Mouse (Mus musculus): Measurements from ENCODE around the gene Cmpk2.
"Not testable (repeated sequence)": the region's sequence is repeated elsewhere in the genome, so short reads cannot be mapped to it uniquely, and the experiment has no call there.

Gene Cmpk2

DNA sequence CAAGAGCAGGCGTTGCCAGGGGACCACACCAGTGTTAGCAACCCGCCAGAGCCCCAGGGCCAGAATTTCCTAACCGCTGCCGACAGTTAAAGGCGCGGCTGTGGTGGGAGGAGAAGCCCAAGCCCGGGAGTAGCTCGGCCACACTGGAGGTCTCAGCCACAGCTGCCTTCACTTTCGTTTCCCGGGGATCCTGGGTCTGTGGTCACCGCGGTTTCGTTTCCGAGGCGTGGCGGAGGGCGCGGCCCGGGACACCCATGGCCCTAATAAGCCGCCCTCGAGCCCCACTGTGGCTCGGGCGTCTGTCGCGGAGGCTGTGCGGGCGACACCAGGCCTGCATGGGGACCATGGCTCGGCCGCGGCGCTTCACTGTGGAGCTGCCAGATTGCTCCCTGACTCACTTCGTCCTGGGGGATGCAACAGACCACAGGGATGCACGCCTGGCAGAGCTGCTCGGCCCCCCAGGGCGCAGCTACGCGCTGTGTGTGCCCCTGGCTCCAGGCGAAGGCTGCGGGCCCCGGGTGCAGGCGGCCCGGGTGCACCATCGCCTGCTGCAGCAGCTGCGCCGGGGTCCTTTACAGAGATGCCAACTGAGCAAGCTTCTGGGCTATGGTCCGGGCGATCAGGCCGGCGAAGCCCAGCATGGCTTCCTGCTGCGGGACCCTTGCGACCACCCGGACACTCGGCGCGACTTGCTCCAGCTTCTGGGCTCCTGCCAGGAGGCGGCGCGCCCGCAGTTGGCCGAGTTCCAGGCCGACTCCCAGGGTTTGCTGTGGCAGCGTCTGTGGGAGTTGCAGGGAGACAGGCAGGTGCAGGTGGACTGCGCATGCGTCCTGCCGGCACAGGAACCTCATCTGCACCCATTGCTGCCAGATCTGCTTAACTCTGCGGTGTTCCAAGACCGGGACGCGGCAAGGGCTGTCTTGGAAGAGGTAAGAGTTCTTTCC lies at the start of gene Cmpk2:
Gene Cmpk2, plus strand, starts transcription at position 107 of the 944 bp plus-strand sequence.
- peak; percentile 93 for DNase-seq (ENCODE audit: low spot score in 2 of 2)

DNA sequence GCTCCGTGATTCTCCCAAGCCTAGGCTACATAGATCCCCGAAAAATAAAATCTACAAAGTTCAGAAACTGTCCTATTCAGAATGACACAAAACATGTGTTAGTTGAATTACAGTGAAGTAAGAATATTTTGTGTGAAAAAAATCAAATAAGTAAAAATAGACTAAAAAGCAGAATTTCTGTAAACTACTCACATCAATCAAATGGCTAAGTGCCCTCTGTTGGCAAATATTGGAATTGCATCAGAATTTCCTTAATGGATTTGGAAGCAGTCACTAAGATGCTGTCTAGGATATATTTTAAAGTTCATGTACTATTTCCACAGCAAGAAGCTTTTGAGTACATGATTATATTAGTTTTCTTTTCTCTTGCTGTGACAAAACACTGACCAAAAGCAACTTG lies 44.2 kb upstream of the Cmpk2 start:
- no peak for DNase-seq (ENCODE audit: low spot score in 2 of 2)

DNA sequence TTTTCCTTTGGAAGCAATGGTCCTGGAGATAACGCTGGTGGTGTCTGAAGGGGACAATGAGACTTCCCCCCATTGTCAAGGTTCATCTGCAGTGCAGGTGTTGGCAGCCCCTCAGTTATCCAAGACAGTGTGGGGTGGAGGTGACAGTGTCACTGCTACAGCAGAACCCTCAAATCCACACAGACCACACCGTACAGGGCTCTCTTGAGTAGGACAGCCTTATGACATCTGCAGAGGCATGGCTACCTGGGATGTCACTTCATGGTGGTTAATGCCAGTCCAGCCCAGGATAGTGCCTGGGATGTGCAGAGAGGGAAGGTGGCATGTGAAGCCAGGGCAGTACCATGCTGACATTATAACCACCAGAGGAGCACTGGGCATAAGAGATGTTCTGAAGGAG lies 40.2 kb upstream of the Cmpk2 start:
- not testable (repeated sequence) for DNase-seq (ENCODE audit: low spot score in 2 of 2)

DNA sequence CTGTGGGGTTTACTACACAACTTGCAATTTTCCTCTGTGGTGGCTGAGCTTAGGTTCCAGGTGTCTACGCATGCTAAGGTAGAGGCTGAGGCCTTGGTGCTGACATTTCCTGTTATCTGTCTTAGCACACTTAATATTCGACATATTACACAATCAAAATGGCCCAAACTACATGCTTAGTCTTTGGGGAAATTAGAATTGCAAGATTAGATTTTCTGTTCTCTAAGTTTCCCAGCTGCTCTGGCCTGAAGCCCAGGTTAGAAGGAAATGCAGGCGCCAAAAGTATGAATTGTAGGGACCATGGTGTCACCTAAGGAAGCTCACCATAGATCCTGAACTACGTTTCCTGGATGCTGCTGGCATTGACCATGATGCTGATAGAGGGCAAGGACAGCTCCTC lies 32.7 kb upstream of the Cmpk2 start:
- DNase-seq (ENCODE audit: low spot score in 2 of 2): no peak

DNA sequence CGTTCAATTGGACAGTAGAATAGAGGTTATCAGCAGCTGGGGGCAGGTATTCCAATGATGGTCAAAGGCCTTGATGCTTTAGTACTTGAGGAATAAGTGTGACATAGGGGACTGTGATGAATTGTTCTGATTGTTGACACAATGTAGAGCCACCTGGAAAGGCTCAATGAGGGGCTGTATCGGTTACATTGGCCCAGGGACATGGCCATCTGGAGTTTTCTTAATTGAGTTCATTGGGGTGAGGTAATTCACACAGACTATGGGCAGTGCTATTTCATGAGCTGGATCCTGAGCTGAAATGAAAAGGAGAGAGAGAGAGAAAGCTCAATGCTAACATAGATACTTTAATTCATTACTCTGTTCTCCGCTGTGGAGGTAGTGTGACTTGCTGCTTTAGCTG lies 31.1 kb upstream of the Cmpk2 start:
- DNase-seq (ENCODE audit: low spot score in 2 of 2): no peak

DNA sequence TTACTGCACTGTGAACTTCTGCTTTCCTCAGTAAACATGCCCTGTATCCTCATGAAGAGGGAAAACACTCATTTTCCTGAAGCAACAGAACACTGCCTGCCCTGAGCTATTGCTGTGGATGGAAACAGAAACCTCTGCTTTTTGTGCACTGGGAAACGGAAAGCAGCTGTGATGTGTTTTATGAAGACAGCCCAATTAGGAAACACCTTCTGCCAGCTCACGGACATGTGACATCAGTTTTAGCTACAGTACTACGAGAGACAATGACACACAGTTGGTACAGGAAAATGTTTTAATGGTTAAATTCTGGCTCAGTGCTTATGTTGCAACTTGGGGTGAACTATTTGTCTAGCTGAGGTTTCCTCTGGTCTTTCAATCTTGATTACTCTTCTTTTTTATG lies 29.6 kb upstream of the Cmpk2 start:
- no peak for DNase-seq (ENCODE audit: low spot score in 2 of 2)

DNA sequence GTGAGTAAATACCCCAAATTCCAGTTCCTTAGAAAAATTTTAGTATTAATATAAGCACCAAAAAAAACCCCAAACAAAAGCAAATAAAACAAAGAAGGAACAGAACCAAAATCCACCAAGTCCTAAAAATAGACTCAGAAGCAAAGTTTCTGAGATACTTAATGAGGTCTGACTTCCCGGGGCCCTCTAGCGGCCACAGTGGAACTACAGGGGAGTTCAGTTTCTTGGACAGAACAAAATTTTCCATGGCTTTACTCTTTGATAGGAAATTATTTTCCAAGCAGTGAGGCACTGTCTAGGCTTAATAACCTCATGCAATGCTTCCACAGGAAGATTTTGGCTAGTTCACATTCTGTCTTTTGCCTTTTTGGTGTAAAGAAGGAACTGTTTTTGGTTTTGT lies 24.9 kb upstream of the Cmpk2 start:
- peak; percentile 71 to 82 for DNase-seq (ENCODE audit: low spot score in 2 of 2)

DNA sequence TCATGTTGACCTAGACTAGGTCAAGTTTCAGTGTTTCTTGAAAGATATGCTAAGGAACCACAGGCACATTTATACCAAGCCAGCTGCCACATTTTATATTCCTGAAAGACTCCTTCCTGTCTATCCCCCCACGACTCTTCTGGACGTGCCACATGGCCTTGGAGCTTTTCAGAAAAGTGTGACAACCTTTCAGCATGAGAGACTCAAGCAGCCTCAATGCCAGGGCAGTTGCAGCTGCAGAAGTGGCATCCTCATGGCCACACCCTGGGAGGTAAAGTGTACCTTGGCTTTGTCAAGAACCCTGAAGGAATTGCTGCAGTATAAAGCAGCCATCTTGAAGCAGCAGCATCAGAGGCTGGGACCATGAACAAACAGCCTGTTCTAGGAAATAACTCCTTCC lies 24.5 kb upstream of the Cmpk2 start:
- no peak for DNase-seq (ENCODE audit: low spot score in 2 of 2)

DNA sequence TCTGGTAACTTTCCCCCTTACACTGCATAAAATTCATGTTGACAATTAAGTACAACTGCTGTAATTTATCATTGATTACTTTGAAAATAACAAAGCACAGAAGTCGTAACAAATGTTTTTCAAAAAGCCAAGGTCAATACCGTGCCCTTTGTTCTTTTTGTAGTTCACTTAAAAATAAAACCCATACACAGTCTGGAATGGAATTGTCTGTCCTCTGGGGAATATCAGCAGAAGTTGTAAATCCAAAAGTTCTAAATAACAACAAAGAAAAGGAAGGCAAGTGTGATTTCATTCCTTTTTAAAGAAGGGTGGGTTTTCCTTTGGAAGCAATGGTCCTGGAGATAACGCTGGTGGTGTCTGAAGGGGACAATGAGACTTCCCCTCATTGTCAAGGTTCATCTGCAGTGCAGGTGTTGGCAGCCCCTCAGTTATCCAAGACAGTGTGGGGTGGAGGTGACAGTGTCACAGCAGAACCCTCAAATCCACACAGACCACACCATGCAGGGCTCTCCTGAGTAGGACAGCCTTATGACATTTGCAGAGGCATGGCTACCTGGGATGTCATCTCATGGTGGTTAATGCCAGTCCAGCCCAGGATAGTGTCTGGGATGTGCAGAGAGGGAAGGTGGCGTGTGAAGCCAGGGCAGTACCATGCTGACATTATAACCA lies 22.5 kb upstream of the Cmpk2 start:
- DNase-seq (ENCODE audit: low spot score in 2 of 2): no peak

DNA sequence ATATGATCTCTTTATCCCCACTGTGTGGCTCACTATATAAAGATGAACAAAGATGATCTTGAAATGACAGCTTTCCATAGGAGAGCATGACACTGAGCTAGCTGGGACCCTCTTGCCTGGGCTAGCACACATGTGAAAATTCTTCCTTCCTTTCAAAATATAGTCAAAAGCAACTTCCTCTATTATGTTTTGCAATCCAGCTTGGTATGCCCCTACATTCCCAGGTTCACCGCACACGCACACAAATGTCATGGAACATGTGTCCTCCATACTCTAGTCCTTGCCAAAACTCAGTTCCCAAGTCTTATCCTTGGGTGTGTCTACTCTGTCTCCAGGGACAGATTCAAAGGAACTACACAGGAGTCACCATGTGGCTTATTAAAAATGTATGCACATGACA lies 19.5 kb upstream of the Cmpk2 start:
- no peak for DNase-seq (ENCODE audit: low spot score in 2 of 2)

DNA sequence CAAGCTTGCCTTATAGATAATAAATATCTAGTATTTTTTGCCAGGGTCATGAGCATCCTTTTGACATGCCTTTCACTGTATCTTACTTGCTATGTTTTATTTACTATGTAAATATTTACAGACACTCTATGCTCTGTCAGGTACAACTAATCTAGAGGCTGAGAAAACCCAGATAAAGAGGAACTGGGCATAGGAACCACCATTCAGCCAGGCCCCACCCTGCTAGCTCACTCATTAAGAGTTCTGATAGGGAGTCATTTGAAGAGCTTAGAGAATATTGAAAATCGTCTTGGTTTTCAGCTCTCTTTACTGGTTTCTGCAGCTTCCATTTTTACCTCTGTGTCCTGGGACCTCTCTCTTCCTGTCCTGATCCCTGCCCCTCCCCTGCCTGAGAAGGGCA lies 17.9 kb upstream of the Cmpk2 start:
- no peak for DNase-seq (ENCODE audit: low spot score in 2 of 2)

DNA sequence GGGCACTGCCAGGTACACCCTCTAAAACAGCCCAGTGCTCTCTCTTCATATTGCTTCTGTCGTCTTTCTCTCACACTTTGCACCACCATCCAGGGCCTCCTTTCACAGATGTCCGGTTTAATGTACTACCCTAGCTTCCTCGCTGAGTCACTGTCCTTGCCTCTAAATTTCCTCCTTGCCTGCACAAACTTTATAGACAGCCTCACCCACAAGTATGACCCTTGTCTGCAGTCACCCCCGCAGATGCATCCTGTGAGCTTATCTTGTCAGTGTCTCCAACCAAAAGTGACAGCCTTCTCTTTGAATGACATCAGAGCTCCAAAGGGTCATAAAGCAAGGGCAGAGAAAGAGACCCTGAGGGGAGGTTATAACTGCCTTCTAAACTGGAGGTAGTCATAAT lies 16.1 kb upstream of the Cmpk2 start:
- no peak for DNase-seq (ENCODE audit: low spot score in 2 of 2)

DNA sequence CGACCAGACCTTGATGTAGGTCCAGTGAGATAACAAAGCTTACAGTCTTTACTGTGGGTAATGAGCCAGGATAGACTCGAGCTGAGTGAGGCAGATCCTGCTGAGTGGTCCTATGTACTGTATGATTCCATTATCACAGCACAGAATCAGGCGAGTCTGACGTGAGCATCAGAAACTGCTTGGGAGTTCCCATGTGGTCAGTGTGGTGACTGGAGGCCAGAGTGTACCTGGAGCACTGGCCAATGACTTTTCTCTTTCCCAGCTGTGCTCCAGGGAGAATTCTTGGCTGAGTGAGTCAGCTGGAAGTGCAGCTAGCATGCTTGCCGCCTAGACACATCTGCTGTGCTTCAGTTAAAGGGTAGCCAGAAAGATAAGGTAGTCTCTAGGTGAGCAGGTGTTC lies 14.3 kb upstream of the Cmpk2 start:
- DNase-seq (ENCODE audit: low spot score in 2 of 2): no peak

DNA sequence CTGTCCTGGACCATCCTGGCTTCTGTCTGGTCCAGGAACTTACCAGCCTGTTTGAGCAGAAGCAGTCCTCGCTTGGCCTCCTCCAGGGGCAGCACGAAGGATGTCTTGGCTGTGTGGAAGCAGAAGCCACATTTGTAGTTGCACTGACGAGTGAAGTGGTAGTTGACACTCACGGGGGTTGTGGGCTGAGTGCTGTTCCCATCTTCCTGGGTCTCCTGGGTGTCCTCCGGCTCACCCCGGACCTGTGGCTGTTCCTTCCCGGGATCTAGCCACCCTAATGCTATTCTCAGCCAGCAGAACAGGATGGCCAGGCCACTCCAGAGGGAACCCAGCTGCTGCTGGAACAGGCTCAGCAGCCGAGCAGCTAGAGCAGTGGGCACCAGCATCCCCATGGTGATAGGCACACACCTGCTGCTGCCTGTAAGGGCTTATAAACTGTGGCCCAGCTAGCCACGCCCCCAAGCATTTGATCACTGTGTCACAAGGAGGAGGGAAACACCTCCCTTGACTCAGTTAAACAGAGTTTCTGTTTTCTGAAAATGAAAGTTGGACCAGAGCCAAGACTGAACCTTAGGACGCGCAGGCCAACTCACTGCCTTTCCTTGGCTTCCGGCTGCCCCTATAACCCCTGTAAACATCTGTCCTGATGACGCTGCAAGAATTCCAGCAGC lies 12.8 kb upstream of the Cmpk2 start, which contains the start of gene Rsad2:
Gene Rsad2, minus strand, starts transcription at position 425 of the 671 bp plus-strand sequence.
- DNase-seq (ENCODE audit: low spot score in 2 of 2): no peak

DNA sequence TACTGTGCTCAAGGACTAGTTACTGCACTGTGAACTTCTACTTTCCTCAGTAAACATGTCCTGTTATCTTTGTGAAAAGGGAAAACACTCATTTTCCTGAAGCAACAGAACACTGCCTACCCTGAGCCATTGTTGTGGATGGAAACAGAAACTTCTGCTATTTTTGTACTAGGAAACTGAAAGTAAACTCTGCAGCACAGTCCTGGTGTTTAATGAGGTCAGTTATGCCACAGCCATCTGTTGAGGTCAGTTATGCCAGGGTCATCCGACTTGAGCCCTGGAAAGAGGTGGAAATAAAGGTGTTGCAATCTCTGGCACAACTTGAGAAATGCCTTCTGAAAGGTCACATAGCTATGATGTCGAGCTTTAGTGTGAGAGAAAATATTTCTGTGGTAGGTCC lies 8.9 kb upstream of the Cmpk2 start:
- no peak for DNase-seq (ENCODE audit: low spot score in 2 of 2)

DNA sequence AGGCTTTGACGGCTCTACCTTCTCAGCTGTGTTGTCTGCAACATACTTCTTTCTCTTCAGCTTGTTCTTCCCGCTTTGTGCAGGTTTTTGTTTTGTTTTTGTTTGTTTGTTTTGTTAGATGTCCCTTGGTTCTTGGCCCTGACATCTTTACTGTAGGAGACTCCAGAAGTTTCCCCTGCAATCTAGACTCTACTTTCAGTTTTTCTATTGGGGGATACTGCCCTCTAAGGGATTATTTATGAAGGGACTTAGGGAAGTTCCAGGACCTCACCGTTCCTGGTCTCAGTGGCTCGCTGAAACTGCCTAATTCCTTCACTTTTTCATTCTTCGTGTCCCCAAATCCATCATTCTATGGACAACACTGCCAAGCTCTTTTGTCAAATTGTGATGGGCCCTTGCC lies 3.4 kb upstream of the Cmpk2 start:
- DNase-seq (ENCODE audit: low spot score in 2 of 2): no peak

DNA sequence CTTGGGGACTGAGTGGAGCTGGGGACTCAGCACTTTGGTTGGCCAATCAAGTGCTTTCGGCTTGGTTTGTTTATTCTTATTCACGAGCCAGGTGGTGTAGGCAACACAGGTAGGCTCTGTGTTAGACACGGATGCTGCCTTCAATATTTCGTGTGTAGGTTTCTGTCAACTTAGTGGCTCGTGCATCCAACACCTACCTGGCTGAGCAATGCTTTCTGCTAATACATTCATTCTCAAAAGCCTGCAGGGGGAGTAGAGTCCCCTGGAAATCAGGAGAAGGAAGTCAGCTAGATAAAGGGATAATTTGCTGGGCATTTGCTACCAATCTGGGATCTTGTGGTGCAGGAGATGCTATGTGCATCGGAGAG lies 1.0 kb downstream of the Cmpk2 start:
- no peak for DNase-seq (ENCODE audit: low spot score in 2 of 2)

DNA sequence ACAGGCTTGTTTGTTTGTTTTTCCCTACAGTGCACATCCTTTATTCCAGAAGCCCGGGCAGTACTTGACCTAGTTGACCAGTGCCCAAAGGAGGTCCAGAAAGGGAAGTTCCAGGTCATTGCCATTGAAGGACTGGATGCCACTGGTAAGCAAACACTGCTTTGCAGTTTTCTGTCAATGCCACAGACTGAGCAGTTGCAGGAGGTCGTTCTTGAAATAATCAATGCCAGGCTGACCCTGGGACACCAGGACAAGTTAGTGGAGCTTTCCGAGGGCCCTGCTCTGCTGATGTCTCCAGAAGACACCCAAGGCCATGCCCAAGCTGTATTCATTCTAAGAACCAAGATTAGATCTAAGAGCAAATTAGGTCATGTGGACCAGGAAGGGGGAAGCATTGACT lies 2.4 kb downstream of the Cmpk2 start:
- DNase-seq (ENCODE audit: low spot score in 2 of 2): no peak

DNA sequence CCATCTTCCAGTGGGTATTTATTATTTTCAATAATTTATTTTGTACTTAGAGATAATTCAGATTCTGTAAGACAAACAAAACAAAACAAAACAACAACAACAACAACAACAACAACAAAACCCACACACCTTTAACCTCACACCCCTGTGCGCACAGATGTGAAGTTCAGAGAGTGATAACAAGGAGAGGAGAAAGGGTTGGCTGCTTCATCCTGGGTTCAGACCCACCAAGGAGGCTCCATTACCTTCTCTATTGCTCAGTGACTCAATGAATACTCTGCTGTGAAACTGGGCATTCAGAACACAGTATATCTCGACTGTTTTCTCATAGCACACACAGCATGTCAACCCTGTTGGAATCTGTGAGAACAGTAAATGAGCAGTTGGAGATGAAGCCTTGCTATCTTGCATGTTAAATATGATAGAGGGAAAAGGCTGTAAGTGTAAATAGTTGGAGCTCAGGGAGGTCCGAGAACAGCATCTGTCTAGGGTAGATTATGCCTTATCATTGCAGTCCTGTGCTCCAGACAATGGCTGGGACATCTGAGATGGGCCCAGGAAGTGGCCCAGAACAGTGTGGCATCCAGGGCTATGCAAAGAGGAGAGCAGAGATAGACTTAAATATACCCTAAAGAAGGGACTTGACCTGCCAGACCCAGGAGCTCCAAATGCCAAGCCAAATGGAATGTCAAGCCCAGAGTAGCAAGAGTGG lies 3.9 kb downstream of the Cmpk2 start:
- DNase-seq (ENCODE audit: low spot score in 2 of 2): no peak

DNA sequence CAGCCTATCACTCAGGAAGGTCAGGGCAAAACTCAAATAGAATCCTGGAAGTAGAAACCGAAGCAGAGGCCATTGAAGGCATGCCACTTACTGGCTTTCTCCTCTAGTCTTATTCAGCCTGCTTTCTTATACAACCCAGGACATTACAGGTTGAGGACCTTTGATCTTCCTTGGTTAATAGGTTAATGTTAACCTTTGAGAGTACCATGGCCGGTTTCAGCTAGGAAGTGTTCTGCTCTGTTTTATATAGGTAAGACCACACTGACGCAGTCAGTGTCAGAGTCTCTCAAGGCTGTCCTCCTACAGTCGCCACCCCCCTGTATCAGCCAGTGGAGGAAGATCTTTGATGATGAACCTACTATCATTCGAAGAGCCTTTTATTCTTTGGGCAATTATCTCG lies 4.7 kb downstream of the Cmpk2 start:
- DNase-seq (ENCODE audit: low spot score in 2 of 2): no peak

DNA sequence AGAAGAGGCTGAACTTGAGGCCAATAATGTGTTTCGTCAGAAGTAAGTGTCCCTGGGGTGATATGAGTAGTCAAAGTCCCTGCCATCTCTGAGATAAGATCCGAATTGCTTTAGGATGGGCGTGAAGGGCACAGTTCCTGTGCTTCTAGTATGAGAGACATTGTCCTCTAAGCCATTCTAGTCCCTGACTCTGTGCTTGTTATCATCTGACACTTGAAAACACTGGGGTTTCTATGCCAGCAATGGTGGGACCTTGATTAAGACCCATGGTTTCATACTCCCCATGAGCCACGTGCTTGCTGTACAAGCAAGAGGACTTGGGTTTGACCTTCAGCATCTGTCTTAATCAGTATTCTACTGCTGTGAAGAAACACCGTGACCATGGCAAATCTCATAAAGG lies 8.2 kb downstream of the Cmpk2 start:
- no peak for DNase-seq (ENCODE audit: low spot score in 2 of 2)
